Comparison of ENCODE assay signal across 11 mouse cellular contexts in genomic region chr10:68039641-68040205, GRCm38 (mm10).
A peak's percentile ranks its signal among the peaks of the same experiment; 100 is the strongest.
DNase-seq lines count a peak whose midpoint lies in the region; ATAC-seq lines count a peak whose summit lies in the region.
"Had no signal": no experiment of that assay in that cellular context is flagged by ENCODE, and none has a peak within 500 bp of the region (broad histone marks: within the 10 kb centered on the region; RNA-seq: fewer than 3 reads in every experiment).

No protein-coding gene starts in this region.

- no peaks in the 10 kb centered on the region for H3K9me3 ChIP-seq in forebrain, embryonic 12.5 days

- no peaks in the 10 kb centered on the region for H3K27me3 ChIP-seq in forebrain, embryonic 12.5 days
- H3K27me3 ChIP-seq: limb, embryonic 12.5 days had no signal

- H3K27ac ChIP-seq in forebrain, embryonic 12.5 days, result peak overlapping the region; percentile 61
- H3K27ac ChIP-seq: limb, embryonic 12.5 days had no signal

- 64% methylated on average over 14 of the region's 14 CpGs for WGBS in forebrain, embryonic 12.5 days

- peak; percentile 57 for ATAC-seq in forebrain, embryonic 12.5 days (ENCODE audit: low FRiP score)
- peak; percentile 74 for ATAC-seq in inflammation-experienced regulatory T-cells, adult 6 months
- no peak for ATAC-seq in monocyte, adult 5-6 weeks (replicated peaks; ENCODE audit: insufficient number of reproducible peaks, low FRiP score, low TSS enrichment, poor library complexity, severe bottlenecking)

- H3K4me3 ChIP-seq in forebrain, embryonic 12.5 days (replicated peaks), result no peak overlapping the region
- H3K4me3 ChIP-seq: limb, embryonic 12.5 days had no signal

- H3K4me1 ChIP-seq in forebrain, embryonic 12.5 days, result peaks cover 29% of the 10 kb centered on the region
- H3K4me1 ChIP-seq: limb, embryonic 12.5 days had no signal

- H3K4me2 ChIP-seq in forebrain, embryonic 12.5 days, result peak overlapping the region; percentile 21; the same call in 1 of the 2 replicates
- H3K4me2 ChIP-seq: heart, embryonic 11.5 days; limb, embryonic 12.5 days had no signal

- DNase-seq in 3T3-L1 (ENCODE audit: low read depth, low spot score) (peak; percentile 33), A20 (ENCODE audit: low read depth, low spot score) (peak; percentile 58)
- no peak for DNase-seq in embryo, embryonic 10 days (ENCODE audit: low spot score)
- DNase-seq in adrenal gland, postnatal 25 days, result no peak
- no peak for DNase-seq in adrenal gland, postnatal 36 days
- DNase-seq: cerebellum, adult 11-12 months had no signal

- no peak overlapping the region for H3K9ac ChIP-seq in forebrain, embryonic 12.5 days
- H3K9ac ChIP-seq: limb, embryonic 12.5 days had no signal

- peaks cover 25% of the 10 kb centered on the region for H3K36me3 ChIP-seq in forebrain, embryonic 12.5 days (replicated peaks)

Comparison
In these comparisons a context has a peak if more than half of its experiments do, and no peak if none do; other contexts are left out.
1. DNase-seq: peak in 3T3-L1 (single experiment) and A20 (single experiment); none in embryo, embryonic 10 days (single experiment), adrenal gland, postnatal 25 days (single experiment) and adrenal gland, postnatal 36 days (0 of 2).